Mouse (Mus musculus) kidney, adult 2 months (tissue): ENCODE measurements around the gene Slc17a2. TPM values are rescaled to one million over a fixed set of nuclear protein-coding genes. Genes with fewer than 3 reads are reported as not detected.

ENCODE experiments used
- DNase-seq: peaks from one replicate; pipeline ENCODE4 v3.0.0; 2021
- H3K27ac ChIP-seq: fragments of 200-500 bp; 2 replicates; pipeline ENCODE4 v1.5.1; 2012; ENCODE audit warnings: low read depth, low read length, control low read depth, inconsistent platforms; ENCODE audit not compliant: insufficient read depth
- H3K27me3 ChIP-seq: fragments of 200-500 bp; replicated peaks from 2 replicates; pipeline ENCODE4 v1.6.1; 2012; ENCODE audit warnings: mild to moderate bottlenecking, moderate library complexity, low read length, inconsistent platforms; ENCODE audit not compliant: control insufficient read depth, insufficient read depth
- H3K36me3 ChIP-seq: fragments of 200-500 bp; 2 replicates; pipeline ENCODE4 v1.6.1; 2012; ENCODE audit warnings: mild to moderate bottlenecking, moderate library complexity, low read length, inconsistent platforms; ENCODE audit not compliant: control insufficient read depth, insufficient read depth
- H3K4me1 ChIP-seq: fragments of 200-500 bp; 2 replicates; pipeline ENCODE4 v1.6.1; 2011; ENCODE audit warnings: low read length; ENCODE audit not compliant: control insufficient read depth, insufficient read depth
- H3K4me3 ChIP-seq: fragments of 200-500 bp; 2 replicates; pipeline ENCODE4 v1.5.1; 2011; ENCODE audit warnings: mild to moderate bottlenecking, low read depth, low read length, control low read depth; ENCODE audit not compliant: insufficient read depth
- CTCF ChIP-seq: fragments of 200-500 bp; conservative IDR thresholded peaks from 2 replicates; pipeline ENCODE4 v1.5.1; 2011; ENCODE audit warnings: low read depth, mild to moderate bottlenecking, control low read depth, low read length, moderate library complexity, mixed read lengths; ENCODE audit not compliant: insufficient read depth, insufficient read length
- POLR2A ChIP-seq: fragments of 200-500 bp; IDR thresholded peaks from one replicate; pipeline ENCODE4 v1.6.1; 2011; ENCODE audit warnings: low read depth, low read length, control low read depth
- WGBS: fragments of 180-500 bp; shearing (Covaris S2); methylation state at CpG from one replicate; pipeline ENCODE4 v1.1.7; 2018; 5-methylcytosine and 5-hydroxymethylcytosine counted together
- polyA plus RNA-seq: library from polyadenylated mRNA; depleted of rRNA; stranded (reverse); fragments of >200 nt; gene quantifications from 2 replicates; pipeline ENCODE4 v1.2.3, GENCODE M21; 2012

Slc17a2 gene
- polyA plus RNA-seq, 1 experiment: 6.9 TPM

DNA sequence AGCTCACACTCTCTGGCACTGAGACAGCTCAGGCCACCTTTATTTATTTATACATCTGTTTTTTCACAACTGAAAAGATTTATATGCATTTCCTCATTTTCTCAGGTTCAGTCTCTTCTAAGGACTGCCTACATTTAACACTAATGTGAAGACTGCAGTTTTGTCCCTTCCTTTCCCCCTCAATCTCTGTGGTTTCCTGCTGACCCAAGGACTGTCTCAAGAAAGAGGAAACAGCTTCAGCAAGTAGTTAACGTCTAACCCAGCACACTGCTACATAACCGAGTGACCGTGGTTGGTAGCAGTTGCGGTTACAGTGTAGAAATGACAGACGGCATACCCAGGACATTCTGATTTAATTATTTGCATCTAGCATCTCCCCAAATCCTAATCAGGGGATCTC, 7.4 kb upstream of the Slc17a2 start:
- TF ChIP-seq CTCF: no peak
- no peak for TF ChIP-seq POLR2A
- DNase-seq: peak; percentile 3
- WGBS: 41% methylated on average over 5 of the region's 5 CpGs
- no peak overlapping the region for H3K4me3 ChIP-seq
- H3K36me3 ChIP-seq: no peaks in the 10 kb centered on the region
- no peak overlapping the region for H3K27ac ChIP-seq
- no peaks in the 10 kb centered on the region for H3K4me1 ChIP-seq
- no peaks in the 10 kb centered on the region; the same call in 1 of the 2 replicates for H3K27me3 ChIP-seq

- H3K36me3 ChIP-seq: no peaks in the 10 kb centered on the region
- no peaks in the 10 kb centered on the region for H3K27me3 ChIP-seq
- H3K4me3 ChIP-seq: no peak overlapping the region
- no peak overlapping the region for H3K27ac ChIP-seq
- TF ChIP-seq CTCF: no peak
- no peak for TF ChIP-seq POLR2A
- peak; percentile 3 for DNase-seq
- peaks cover 5% of the 10 kb centered on the region; the same call in 1 of the 2 replicates for H3K4me1 ChIP-seq
- 54% methylated on average over 2 of the region's 2 CpGs for WGBS
Measured at GRCm38 (mm10) chr13:23804532-23804931, 2.3 kb upstream of the Slc17a2 start.

DNA sequence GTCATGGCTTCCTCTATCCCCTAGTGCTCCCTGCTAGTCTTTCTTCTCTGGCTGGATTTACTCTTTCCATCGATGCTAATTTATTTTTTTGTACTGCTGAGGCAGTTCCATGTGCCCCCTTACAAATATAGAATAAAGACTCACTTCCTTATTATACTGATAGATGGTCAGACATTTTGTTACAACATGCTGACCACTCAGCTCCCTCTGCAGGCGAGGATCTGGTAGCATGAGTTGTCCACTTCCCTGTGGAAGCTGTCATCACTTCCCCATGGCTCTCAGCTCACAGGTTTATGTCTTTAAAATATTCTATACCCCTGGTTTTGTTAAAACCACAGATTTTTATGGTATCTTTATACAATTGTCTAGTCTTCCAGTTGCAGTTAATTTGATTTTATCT, 9.4 kb downstream of the Slc17a2 start:
- Histone ChIP-seq H3K27ac (no peak overlapping the region), H3K4me3 (no peak overlapping the region), H3K27me3 (no peaks in the 10 kb centered on the region), H3K36me3 (no peaks in the 10 kb centered on the region), H3K4me1 (no peaks in the 10 kb centered on the region; the same call in 1 of the 2 replicates)
- 70% methylated on average over 2 of the region's 2 CpGs for WGBS
- DNase-seq: peak; percentile 4
- TF ChIP-seq CTCF: peak; percentile 51
- TF ChIP-seq POLR2A: no peak

DNA sequence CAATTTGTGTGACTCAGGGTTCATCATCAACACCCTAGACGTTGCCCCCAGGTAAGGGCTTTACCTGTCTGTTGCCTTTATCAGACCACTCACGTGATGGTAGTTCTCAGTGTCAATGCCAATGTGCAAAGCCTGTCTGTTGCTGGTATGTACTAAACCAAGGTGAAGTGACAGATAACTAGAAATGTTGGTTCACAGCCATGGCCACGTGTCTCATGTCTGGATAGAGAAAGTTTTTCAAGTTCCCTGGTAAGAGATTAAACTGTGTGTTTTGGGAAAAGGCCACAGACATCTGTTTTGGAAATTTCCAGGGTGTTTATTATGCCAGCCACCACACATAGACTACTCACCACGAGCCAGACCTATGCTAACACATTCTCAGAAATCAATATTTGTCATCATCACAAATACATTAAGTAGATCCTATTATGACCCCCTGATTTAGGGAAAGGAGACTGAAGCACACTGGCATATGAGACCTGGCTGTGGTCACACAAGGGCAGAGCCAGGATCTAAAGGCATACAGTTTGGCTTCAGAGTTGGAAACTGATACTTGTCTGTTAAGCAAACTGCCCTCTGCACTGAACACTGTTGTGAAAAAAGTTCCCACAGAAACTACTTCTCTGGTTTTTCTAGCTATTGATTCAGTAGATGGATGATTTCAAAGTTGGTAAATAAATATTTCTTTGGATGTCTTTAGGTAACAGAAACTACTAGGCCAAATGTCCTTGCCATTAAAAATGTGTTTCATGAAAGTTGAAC, 13.6 kb downstream of the Slc17a2 start:
- peak; percentile 8 for DNase-seq

GRCm38 (mm10) chr13:23822213-23822612, 15.4 kb downstream of the Slc17a2 start:
- Histone ChIP-seq H3K27me3 (no peaks in the 10 kb centered on the region), H3K36me3 (no peaks in the 10 kb centered on the region), H3K4me3 (no peak overlapping the region), H3K4me1 (no peaks in the 10 kb centered on the region; the same call in 1 of the 2 replicates), H3K27ac (no peak overlapping the region)
- no peak for DNase-seq
- WGBS: 72% methylated on average over 3 of the region's 3 CpGs
- TF ChIP-seq POLR2A (no peak), CTCF (no peak)

More for the DNA sequence above, 13.6 kb downstream of the Slc17a2 start:
- no peak overlapping the region for H3K4me3 ChIP-seq
- H3K27me3 ChIP-seq: no peaks in the 10 kb centered on the region
- no peak overlapping the region for H3K27ac ChIP-seq
- no peaks in the 10 kb centered on the region; the same call in 1 of the 2 replicates for H3K4me1 ChIP-seq
- TF ChIP-seq CTCF (no peak), POLR2A (no peak)
- WGBS: 79% methylated on average over 4 of the region's 4 CpGs
- H3K36me3 ChIP-seq: no peaks in the 10 kb centered on the region

DNA sequence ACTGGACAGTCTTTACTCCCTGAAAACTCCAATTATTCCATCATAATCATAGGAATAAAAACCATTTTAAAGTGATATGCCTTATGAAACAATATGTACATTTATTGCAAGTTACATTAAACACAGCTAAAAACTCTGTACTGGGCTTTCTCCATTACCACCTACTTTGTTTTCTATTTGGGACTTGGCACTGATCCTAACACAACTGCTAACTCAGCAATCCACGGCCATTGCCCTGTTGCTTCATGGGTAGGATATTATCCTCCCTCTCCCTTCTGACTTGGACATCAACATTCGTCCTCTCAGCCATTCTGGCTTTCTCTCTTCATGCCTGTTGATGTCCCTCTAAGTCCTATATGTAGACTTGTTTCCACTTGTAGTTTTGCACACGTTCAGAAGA, 19.8 kb downstream of the Slc17a2 start:
- H3K4me1 ChIP-seq: no peaks in the 10 kb centered on the region
- no peak overlapping the region for H3K27ac ChIP-seq
- 51% methylated on average over 3 of the region's 3 CpGs for WGBS
- no peak for TF ChIP-seq POLR2A
- TF ChIP-seq CTCF: no peak
- no peak overlapping the region for H3K4me3 ChIP-seq
- DNase-seq: no peak
- H3K36me3 ChIP-seq: no peaks in the 10 kb centered on the region
- no peaks in the 10 kb centered on the region for H3K27me3 ChIP-seq

DNA sequence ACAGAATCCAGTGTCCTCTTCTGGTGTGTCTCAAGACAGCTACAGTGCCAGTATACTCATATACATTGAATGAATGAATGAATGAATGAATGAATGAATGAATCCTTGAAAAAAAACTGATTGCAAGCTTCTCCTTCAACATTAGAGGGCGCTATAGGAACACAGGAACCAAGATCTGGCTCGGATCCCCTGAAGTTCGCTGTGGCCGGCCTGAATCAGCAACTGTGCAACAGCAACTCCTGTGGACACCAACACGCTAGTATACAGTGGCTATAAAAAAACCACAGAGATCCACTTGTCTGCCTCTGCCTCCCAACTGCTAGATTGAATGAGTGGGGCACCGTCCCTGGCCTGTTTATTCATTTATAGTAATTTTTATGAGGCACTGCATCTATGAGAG, 26.3 kb downstream of the Slc17a2 start:
- Histone ChIP-seq H3K27me3 (no peaks in the 10 kb centered on the region), H3K36me3 (no peaks in the 10 kb centered on the region), H3K4me3 (no peak overlapping the region), H3K4me1 (peaks cover 20% of the 10 kb centered on the region; the same call in 1 of the 2 replicates), H3K27ac (no peak overlapping the region)
- TF ChIP-seq POLR2A (no peak), CTCF (peak; percentile 79)
- WGBS: 13% methylated on average over 6 of the region's 6 CpGs
- peak; percentile 72 for DNase-seq
